Mouse (Mus musculus) yolk sac, embryonic 10.5 days (tissue): Measurements from ENCODE around the gene Trpm4.

ENCODE experiments used
- DNase-seq: peaks from one replicate; pipeline ENCODE4 v3.0.0-alpha.2; 2017; ENCODE audit warnings: low spot score

Trpm4 gene

DNA sequence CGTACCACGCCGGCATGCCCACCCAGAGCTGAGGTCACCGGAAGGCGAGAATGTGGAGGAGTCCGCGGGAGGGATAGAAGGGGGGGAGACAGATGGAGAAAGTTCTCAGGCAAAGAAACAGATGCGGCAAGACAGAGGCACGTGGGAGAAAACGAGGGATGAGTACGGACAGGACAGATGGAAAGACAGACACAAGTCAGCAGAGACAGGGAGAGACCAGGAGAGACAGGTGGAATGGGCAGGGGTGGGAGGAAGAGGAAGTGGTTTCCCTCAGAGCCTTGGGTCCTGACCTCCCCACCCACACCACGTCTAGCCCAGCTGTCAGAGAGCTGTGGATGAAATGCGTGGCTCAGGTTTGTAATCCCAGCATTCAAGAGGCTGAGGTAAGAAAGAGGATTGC is 13.3 kb upstream of the Trpm4 start:
- DNase-seq = no peak

DNA sequence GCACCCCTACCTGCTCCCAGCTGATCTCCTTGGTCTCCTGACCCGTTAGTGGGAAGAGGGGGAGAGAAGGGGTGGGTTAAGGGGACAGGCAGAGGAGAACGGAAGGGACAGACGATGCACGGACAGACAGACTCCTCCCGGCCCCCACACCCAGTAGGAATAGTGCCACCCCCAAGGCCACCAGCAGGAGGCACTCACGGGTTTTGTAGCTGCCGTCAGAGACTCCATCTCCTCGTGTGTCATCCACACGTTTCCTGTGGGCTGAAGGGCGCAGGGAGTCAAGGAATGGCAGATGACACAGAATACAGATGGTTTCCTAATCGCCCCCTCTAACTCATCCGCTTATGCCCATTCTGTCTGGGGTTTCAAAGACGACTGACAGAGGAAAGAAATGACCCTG is 10.0 kb upstream of the Trpm4 start:
- no peak for DNase-seq

DNA sequence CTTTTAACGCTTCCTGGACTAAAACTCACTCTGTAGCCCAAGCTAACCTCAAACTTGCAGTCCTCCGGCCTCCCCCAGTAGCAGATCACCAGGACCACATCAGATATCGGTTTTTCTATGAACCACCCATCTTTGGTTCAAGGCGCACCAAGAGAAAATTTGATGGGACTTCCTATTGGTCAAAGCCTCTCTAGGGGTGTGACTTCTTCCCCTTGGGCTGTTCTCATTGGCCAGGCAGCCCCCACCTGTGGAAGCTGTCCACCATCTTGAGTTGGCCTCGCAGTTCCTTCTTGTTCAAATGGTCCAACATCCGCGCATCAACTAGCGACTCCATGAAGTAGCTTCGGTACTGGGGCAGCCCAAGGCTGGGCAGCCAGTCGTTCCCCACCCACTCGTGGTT is 8.5 kb upstream of the Trpm4 start:
- DNase-seq = no peak

DNA sequence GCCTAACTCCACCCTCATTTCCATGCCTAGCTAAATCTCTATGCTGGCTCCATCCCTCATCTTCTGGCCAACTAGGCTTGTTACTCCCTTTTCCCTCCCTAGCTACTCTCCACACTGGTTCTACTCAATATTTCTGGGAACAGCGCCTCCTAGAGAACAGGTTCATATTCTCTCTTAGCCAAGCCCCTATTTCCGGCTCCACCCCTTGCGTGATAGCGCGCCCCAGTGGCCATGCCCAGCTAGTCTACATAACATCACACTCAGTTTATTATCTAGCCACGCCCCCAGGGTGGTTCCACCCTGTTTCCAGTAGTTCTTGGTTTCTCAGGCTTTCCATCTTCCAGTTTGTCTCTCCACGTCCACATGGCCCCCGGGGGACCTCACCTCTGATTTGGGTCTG is 7.7 kb upstream of the Trpm4 start:
- peak; percentile 51 for DNase-seq

DNA sequence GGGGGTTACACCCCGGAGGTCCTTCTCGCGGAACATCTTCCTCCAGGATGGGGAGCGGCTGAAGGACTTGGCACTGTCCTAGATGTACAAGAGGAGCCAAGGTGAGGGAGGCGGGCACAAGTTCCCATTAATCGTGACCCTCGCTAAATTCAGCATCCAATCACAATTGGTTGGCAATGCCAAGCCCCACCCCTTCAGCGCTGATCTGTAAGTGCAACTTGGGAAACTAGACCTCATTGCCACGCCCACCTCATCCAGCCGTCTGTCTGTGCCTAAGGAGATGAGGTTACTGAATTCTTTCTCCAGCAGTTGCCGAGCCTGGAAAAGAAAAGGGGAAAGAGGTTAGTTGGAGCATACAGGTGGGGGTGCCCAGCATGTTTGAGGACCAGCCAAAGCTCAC is 7.1 kb upstream of the Trpm4 start:
- DNase-seq = peak; percentile 58

DNA sequence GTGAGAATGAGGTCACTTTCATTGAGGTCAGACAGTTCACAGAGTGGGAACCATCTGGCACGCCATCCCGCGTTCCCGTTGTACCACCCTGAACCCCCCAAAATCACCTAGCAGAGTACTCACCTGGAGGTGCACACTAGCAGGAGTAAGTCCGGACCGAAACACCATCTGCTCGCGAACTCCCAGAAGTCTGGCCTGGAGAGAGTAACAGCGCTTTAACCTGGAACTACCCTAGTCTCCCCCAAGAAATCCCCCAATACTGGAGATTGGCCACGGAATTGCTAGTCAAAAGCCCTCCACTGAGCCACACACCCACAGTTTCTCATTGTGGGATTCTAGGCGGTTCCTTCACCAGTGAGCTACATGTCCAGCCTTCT is 6.5 kb upstream of the Trpm4 start:
- DNase-seq = no peak

DNA sequence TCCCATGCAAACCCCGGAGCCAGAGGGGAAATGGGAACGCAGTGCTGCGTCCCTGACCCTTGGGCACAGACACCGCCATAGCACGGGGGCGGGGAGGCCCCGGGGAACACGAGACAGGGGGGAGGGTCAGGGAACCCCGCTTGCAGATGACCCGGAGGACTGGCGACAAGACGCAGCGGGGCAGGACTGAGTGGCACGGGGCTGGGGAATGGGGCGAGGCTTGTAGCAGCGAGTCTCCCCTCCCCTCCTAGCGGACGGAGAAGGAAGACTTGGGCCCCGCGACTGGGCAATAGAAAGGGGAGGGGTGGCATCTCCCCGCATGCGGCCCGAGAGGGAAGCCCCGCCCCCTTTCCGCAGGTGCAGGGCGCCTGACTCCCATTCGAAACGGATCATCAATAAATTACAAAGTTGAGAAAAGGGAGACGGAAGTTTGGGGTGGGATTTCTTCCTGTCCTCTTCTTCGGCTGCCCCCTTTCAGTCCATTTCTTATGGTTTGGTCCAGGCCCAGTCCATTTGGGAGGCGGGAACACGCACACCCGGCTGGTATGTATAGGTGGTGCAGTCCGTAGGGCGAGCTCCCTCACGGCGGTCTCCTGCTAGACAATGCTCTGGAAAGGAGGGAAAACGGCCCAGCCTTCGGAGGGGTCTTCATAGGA is 6.0 kb upstream of the Trpm4 start:
- peak; percentile 86 for DNase-seq

DNA sequence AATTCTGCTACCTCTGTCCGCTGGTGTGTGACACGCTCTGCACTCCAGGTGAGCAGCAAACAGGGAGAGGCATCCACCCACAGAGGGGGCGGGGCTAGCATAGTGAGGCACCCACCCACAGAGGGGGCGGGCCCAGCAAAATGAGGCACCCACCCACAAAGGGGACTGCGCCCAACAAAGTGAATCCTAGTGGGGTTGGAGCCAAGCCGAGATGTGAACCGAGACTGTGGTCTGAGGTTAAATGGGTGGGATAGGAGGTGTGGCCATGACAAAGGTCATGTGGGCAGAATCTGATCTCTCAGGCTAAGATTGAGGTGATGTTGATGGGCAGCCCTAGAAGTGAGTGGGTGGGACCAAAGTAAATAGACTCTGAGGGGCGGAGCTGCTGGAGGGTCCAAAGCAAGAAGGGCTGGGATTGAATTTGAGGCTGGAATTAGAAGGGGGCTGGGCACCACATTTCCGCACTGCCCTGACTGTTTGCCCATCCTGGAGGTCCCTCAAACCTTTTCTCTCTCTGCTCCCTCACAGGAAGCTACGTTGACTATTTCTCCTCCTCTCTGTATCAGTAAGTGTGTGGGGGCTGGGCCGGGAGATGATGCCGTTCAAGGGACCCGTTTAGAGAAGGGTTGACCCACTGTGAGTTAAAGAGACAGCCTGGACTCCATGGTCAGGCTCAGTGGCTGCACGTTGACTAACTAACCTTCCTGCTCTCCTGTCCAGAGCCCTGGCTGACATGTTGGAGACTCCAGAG is 4.8 kb upstream of the Trpm4 start:
- DNase-seq = peak; percentile 29

DNA sequence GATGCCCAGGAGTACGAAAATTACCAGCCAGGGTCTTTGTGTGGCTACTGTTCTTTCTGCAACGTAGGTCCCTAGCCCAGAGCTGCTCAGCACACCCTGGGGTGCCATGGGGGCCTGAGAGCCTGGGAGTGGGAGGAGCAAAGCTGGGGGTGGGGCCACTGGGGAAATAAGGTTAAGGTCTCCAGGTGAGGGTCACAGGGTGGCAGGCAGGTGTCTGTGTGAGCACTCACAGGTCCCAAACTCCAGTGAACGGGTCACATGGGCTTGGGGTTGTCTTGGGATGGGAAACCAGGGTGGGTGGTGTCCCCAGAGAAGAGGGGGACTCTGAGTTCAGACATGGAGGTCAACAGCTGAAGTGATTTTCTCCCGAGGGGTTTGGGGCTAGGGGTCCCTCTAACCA is 3.9 kb upstream of the Trpm4 start:
- no peak for DNase-seq

DNA sequence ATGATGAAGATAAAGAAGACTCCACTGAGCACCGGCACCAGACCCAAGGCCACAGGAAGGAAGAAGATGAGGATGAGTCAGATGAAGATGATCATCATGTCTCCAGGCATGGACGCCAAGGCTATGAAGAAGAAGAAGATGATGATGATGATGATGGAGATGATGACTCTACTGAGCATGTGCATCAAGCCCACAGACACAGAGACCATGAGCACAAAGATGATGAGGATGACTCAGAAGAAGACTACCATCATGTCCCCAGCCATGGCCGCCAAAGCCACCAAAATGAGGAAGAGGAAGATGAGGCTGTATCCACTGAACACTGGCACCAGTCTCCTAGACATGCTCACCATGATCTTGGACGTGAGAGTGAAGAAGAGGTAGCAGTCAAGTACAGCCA is 2.7 kb upstream of the Trpm4 start:
- DNase-seq = no peak

DNA sequence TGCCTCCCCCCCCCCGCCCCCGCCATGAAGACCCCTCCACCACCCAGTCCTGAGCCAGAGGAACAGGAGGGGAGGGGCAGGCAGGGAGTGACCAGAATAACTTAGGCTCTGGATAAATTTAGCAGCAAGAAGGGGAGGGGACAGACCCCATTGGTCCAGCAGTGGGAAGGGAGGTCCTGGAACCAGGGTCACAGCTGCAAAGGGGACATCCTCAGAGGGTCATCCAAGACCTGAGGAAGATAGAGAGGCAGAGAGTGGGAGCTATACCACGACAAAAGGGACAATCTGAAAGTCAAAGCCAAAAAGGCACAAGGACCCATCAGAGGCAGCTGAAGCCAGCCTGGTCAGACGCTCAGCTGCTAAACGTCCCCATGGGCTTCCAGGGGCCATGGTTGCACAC is 1.5 kb upstream of the Trpm4 start, which contains the start of gene Hrc:
TSS of gene Hrc (plus strand) at position 235 of the 400 bp plus-strand sequence.
- no peak for DNase-seq

DNA sequence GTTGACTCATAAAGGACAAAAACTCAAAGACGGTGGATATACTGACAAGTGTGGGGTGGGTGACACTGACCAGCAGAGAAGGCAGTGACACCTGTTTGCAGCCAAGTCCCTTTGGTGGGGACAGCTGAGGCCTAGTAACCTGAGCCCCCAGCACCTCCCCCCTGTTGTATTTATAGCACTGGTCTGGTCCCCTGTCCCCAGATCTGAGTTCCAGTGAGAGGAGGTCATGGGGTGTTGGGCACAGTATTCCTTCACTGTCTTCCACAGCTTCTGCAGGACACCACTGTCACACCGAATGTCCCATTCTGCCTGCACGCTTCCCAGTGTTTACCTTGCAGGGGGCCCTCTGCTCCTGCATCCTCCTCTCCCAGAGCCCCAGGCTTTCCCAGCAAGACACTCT is 1.0 kb upstream of the Trpm4 start:
- DNase-seq = no peak

DNA sequence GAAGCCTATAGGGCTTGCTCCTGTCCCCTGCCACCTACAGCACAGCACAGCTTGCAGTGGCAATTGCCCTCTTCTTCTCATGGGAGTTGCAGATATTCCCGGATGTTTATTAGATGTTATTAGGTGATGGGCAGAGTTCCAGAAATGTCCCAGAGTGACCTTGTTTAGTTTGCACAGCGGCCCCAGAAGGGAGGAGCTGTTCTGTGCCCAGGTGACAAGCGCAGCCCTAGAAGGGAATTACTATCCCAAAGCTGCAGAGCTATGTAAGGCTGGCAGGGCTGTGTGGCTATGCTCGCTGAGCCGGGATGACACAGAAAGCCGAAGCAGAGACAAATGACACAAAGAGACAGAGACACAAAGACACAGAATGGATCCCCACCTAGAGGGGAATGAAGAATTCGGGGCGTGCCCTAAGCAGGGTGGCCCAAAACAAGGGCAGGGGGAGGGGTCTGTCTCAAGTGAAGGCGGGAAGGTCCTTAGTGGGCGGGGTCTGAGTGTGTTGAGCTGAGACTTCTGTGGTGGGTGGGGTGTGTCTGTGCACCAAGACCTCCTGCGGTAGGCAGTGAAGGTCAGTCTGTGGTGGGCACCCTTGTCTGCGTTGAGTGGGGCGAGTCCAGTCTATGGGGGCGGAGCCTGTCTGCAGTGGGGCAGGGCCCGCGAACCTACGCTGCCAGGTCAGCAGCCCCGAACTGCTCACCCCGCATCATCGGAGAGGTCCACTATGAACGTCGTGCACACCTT is 725 bp downstream of the Trpm4 start:
- DNase-seq = peak; percentile 55

DNA sequence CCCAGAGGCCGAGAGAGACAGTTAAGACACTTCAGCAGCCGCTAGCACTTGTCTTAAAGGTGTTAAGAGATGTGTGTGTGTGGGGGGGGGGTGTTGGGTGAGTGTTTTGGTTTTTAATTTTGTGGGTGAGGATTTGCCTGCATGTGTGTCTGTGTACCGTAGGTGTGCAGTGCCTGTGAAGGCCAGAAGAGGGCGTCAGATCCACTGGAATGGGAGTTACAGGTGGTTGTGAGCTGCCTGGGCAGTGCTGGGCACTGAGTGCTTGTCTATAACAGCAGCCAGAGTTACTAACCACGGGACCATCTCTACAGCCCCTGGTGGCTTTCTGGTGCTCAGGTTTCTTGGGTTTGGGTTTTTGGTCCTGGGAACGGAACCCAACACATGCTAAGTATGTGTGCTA is 2.1 kb downstream of the Trpm4 start:
- no peak for DNase-seq

DNA sequence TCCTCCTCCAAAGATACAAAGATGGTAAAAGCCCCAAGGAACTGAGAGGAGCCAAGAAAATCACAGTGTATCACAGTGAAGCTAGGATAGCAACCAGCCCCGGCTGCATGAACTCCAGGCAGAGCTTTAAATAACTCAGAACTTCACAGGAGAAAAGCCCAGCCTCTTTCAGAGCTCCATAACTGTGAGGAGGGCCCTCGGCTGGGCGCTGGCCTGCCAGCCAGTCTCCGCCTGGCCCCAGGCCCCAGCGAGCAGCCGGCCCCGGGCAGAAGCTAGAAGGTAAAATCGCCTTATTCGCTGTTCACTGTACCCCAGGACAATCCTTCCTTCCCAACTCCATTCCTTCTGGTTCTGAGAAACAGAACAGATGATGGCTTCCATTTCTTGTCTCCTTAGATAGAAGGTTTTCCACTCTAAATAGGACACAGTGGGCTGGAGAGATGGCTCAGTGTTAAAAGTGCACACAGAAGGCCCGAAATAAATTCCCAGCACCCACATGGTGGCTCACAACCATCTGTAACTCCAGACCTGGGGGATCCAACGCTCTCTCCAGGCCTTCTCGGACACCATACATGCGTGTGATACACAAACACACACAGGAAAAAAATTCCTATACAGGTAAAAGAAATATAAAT is 4.6 kb downstream of the Trpm4 start:
- DNase-seq = no peak

DNA sequence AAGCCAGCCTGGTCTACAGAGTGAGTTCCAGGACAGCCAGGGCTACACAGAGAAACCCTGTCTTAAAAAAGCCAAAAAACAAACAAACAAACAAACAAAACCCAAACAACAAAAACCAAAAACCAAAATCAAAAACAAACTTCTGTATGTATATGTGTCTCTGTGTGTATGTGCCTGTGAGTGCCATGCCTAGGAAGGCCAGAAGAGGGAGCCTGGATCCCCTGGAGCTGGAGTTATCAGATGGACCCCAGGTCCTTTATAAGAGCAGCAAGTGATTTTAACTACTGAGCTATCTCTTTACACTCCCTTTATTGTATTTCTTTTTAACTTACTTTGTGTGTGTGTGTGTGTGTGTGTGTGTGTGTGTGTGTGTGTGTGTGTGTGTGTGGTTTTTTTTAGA is 7.8 kb downstream of the Trpm4 start:
- no peak for DNase-seq

DNA sequence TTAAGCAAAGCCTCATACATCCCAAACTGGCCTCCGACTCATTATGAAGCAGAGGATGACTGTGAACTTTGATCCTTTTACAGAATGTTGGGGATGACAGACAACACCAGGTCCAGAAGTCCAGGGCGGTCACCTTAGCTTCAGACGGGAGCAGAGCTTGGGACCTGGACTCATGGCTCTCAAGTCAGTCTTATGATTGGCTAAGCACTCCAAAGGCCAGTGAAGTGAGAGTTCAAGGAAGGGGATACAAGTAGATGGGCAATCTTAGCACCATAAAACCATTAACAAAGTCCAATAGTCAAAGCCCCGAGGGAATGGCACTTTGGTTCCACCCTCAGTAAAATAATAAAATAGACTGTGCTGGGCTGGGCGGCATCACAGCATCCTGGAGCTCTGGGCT is 10.5 kb downstream of the Trpm4 start:
- no peak for DNase-seq

DNA sequence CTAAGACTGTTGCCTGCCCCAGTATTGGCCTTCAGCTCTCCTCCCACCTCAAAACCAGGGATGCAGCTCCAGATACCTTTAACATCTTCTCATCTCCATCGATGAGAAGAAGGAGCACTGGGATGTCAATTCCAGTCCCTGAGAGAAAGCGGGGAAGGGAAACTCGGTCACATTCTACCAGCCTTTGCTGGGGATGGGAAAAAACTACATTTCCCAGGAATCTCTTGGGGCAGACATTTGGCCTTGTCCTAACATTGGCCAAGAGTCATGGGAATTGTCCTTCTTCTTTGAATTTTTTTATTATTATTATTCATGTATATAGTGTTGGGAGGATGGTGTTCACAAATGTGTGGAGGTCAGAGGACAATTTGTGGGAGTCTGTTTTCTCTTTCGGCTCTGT is 11.3 kb downstream of the Trpm4 start:
- DNase-seq = no peak

DNA sequence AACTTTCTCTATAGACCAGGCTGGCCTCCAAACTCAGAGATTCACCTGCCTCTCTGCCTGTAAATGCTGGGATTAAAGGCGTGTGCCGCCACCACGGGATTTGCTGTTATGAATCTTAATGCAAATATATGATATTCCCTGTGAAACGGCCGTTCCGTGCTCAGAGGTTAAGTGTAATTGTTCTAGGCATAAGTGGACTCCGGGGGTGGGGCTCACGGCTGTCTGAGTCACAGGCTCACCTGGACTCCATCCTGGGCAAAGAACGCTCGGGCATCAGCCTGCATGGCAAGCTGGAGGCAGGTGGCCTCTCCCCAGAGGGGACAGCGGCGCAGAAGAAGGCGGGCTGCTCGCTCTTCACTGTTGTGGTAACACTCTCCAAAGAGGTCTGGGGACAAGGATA is 17.0 kb downstream of the Trpm4 start:
- no peak for DNase-seq

DNA sequence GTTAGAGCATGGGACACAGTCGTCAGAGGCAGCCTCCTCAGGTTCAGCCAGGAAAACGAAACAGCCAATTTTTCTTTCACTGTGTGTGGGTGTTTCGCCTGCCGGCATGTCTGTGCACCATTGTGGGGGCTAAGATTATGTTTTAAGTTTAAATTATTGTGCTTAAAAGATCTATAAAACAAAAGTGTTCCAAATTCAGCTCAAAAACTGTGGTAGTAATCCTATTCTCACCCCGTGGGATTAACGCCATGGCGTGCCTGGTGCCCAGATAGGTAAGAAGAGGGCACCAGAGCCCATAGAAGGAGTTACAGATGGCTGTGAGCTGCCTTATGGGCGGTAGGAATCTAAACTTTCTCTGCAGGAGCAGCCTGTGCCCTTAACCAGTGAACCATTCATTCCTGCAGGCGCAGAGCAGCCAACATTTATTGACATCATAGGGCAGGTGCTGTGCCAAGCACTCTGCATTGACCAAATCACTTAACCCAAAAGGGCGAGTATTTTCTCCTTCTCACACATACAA is 18.3 kb downstream of the Trpm4 start:
- DNase-seq = no peak

DNA sequence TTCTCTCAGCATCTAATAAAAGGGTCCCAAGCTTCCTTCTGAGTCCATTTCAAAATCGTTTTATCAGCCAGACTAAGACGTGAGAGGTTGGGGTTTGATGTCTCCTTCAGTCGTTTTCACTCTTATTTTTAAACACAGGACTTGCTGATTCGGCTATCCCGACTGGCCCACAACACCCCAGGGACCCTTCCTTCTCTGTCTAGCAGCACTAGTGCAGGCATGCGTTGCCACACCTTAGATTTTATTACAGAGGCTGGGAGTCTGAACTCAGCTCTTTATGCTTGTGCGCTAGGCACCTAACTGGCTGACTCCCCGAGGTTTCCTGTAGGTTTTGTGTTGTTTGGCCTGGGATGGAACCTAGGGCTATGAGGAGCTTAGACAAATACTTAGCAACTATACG is 20.1 kb downstream of the Trpm4 start:
- no peak for DNase-seq

DNA sequence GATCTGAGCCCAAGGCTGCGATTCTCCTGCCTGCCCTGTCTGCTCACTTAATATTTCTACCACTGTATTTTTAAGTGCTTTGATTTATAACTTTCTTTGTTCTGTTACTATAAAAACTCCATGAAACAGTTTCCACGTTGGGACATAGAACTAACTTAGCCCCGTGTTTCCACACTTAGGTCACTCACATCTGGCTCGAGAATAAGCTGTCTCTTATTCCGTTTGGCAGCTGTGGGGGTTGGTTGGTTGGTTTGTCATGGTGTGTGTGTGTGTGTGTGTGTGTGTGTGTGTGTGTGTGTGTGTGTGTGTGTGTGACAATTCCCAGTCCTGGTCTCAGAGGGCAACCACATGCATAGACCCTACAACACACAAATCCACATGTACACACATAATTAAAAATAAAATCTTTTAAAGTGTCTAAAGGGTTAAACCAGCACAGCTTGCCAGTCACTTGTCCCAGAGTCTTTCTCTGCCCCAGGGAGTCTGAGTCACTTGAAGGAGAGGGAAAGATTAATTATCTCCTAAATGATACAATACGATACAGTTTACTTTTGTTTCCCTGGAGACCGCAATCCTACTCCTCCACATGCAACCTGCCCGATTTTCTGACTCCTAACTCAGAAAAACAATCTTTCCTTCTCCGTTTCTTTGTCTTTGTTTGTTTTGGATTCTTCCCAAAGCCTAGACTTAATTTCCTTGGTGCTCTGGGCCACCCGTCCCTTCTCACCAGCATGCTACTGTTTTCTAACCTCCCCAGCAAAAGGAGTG is 20.7 kb downstream of the Trpm4 start:
- DNase-seq = no peak
